In the genomic region with DNA sequence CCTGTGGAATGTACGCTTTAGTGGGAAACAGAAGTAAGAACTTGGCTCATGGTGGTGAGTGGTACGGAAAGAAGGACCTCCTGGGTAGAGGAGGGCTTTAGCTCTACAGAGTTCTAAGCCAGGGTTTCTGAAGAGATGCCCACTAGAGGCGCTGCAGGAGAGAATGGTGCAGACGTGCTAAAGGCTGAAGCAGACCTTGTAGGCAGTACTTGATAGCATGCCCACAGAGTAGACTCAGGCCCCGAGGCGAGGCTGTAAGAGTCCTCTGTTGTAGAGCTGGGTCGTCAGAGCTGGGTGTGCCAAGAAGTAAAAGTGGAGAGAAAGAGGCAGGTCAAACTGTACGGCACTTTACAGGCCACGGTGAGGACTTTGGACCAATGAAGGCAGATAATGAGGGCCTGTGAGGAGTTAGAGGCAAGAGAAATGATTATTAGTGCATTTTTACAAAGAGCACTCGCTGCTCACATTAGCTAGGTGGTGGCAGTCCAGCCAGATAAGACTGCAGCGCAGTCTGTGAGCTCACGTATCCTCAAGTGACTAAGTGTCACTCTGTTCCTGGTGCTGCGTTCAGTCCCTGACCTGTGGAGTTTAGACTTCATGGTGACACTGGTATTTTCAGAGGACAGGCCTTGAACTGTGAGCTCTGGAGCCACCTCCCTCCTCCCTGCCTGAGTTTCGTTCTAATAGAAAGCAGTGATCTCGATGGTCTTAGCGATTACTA, we compare ENCODE assay signal across 8 mouse cellular contexts. TPM values are rescaled to one million over a fixed set of nuclear protein-coding genes. Genes with fewer than 3 reads are reported as not detected.
DNase-seq lines count a peak whose midpoint lies in the region; ATAC-seq and TF ChIP-seq lines count a peak whose summit lies in the region.

No protein-coding gene starts in this region.

- H3K36me3 ChIP-seq in hindbrain, postnatal 0 days (ENCODE audit: insufficient read depth, low read length): peaks cover 55% of the 10 kb centered on the region
- H3K36me3 ChIP-seq in hindbrain, embryonic 13.5 days: peaks cover 73% of the 10 kb centered on the region
- peaks cover 53% of the 10 kb centered on the region for H3K36me3 ChIP-seq in kidney, postnatal 0 days (ENCODE audit: insufficient read depth, low read length)
- peaks cover 21% of the 10 kb centered on the region for H3K36me3 ChIP-seq in stomach, embryonic 15.5 days
- H3K36me3 ChIP-seq in forebrain, embryonic 16.5 days (ENCODE audit: control insufficient read depth, insufficient read depth): peaks cover 42% of the 10 kb centered on the region

- H3K4me2 ChIP-seq in hindbrain, postnatal 0 days (ENCODE audit: low read depth, low read length): no peak overlapping the region
- no peak overlapping the region for H3K4me2 ChIP-seq in hindbrain, embryonic 13.5 days
- no peak overlapping the region for H3K4me2 ChIP-seq in kidney, postnatal 0 days (ENCODE audit: low read length)
- no peak overlapping the region for H3K4me2 ChIP-seq in stomach, embryonic 15.5 days
- no peak overlapping the region for H3K4me2 ChIP-seq in forebrain, embryonic 16.5 days (ENCODE audit: low read length)

- no peak overlapping the region for H3K27ac ChIP-seq in hindbrain, postnatal 0 days
- H3K27ac ChIP-seq in hindbrain, embryonic 13.5 days: no peak overlapping the region
- no peak overlapping the region for H3K27ac ChIP-seq in kidney, postnatal 0 days
- no peak overlapping the region for H3K27ac ChIP-seq in stomach, embryonic 15.5 days
- H3K27ac ChIP-seq in forebrain, embryonic 16.5 days (ENCODE audit: low read length): no peak overlapping the region

- DNase-seq in hindbrain, postnatal 0 days (ENCODE audit: low spot score): peak; percentile 21
- peak; percentile 27 for DNase-seq in urinary bladder, postnatal 14 days (ENCODE audit: low spot score)
- DNase-seq in urinary bladder, adult 18-20 months (ENCODE audit: low spot score in 2 of 2): no peak
- DNase-seq in kidney, postnatal 0 days (ENCODE audit: low spot score): peak; percentile 29
- DNase-seq in left cerebral cortex, adult 9 months (ENCODE audit: low spot score in 2 of 2): no peak

- TF ChIP-seq CTCF in hindbrain, postnatal 0 days (IDR thresholded peaks at IDR 0.05; ENCODE audit: low read depth): peak; percentile 52
- peak; percentile 56 for TF ChIP-seq CTCF in kidney, postnatal 0 days (IDR thresholded peaks at IDR 0.05; ENCODE audit: low read depth)

- no peaks in the 10 kb centered on the region for H3K4me1 ChIP-seq in hindbrain, postnatal 0 days (ENCODE audit: insufficient read depth, low read length)
- H3K4me1 ChIP-seq in hindbrain, embryonic 13.5 days (replicated peaks): peaks cover 15% of the 10 kb centered on the region; the same call in 1 of the 2 replicates
- H3K4me1 ChIP-seq in kidney, postnatal 0 days (replicated peaks; ENCODE audit: insufficient read depth, low read length): no peaks in the 10 kb centered on the region
- H3K4me1 ChIP-seq in stomach, embryonic 15.5 days: peaks cover 5% of the 10 kb centered on the region; the same call in 1 of the 2 replicates
- no peaks in the 10 kb centered on the region for H3K4me1 ChIP-seq in forebrain, embryonic 16.5 days (replicated peaks; ENCODE audit: control insufficient read depth, insufficient read depth, low read length)

- 0 out of 2 replicates have a peak, but pooled peaks have one; percentile 56 for ATAC-seq in hindbrain, postnatal 0 days
- no peak for ATAC-seq in hindbrain, embryonic 13.5 days (ENCODE audit: low FRiP score)
- ATAC-seq in kidney, postnatal 0 days (replicated peaks; ENCODE audit: low FRiP score, low read depth): peak; percentile 52; the same call in 1 of the 2 replicates
- peak; percentile 79 for ATAC-seq in stomach, embryonic 15.5 days (ENCODE audit: insufficient read depth, low FRiP score, low read depth)
- ATAC-seq in forebrain, embryonic 16.5 days: no peak

- no peaks in the 10 kb centered on the region for H3K27me3 ChIP-seq in hindbrain, postnatal 0 days (ENCODE audit: insufficient read depth, low read length)
- no peaks in the 10 kb centered on the region for H3K27me3 ChIP-seq in hindbrain, embryonic 13.5 days
- H3K27me3 ChIP-seq in kidney, postnatal 0 days (ENCODE audit: insufficient read depth, low read length): no peaks in the 10 kb centered on the region
- no peaks in the 10 kb centered on the region for H3K27me3 ChIP-seq in stomach, embryonic 15.5 days (replicated peaks)
- H3K27me3 ChIP-seq in forebrain, embryonic 16.5 days (replicated peaks; ENCODE audit: control insufficient read depth, insufficient read depth, low read length): no peaks in the 10 kb centered on the region

- no peaks in the 10 kb centered on the region for H3K9me3 ChIP-seq in hindbrain, postnatal 0 days (ENCODE audit: low read length)
- H3K9me3 ChIP-seq in hindbrain, embryonic 13.5 days: no peaks in the 10 kb centered on the region
- no peaks in the 10 kb centered on the region for H3K9me3 ChIP-seq in kidney, postnatal 0 days (replicated peaks; ENCODE audit: low read length)
- no peaks in the 10 kb centered on the region for H3K9me3 ChIP-seq in stomach, embryonic 15.5 days
- no peaks in the 10 kb centered on the region for H3K9me3 ChIP-seq in forebrain, embryonic 16.5 days (ENCODE audit: control insufficient read depth, low read length)

- no peak overlapping the region for H3K9ac ChIP-seq in hindbrain, postnatal 0 days (replicated peaks; ENCODE audit: low read length)
- H3K9ac ChIP-seq in hindbrain, embryonic 13.5 days: no peak overlapping the region
- no peak overlapping the region for H3K9ac ChIP-seq in kidney, postnatal 0 days (ENCODE audit: low read depth, low read length)
- no peak overlapping the region for H3K9ac ChIP-seq in stomach, embryonic 15.5 days
- no peak overlapping the region for H3K9ac ChIP-seq in forebrain, embryonic 16.5 days (replicated peaks; ENCODE audit: low read depth, low read length)

- no peak overlapping the region for H3K4me3 ChIP-seq in hindbrain, postnatal 0 days (ENCODE audit: low read length)
- H3K4me3 ChIP-seq in hindbrain, embryonic 13.5 days: no peak overlapping the region
- H3K4me3 ChIP-seq in kidney, postnatal 0 days (replicated peaks; ENCODE audit: low read depth, low read length): no peak overlapping the region
- no peak overlapping the region for H3K4me3 ChIP-seq in stomach, embryonic 15.5 days (replicated peaks)
- H3K4me3 ChIP-seq in forebrain, embryonic 16.5 days (replicated peaks; ENCODE audit: low read length): no peak overlapping the region

- WGBS in hindbrain, postnatal 0 days: 79% methylated on average over 16 of the region's 16 CpGs
- 84% methylated on average over 16 of the region's 16 CpGs for WGBS in hindbrain, embryonic 13.5 days
- WGBS in kidney, postnatal 0 days: 80% methylated on average over 16 of the region's 16 CpGs
- 77% methylated on average over 16 of the region's 16 CpGs for WGBS in stomach, embryonic 15.5 days
- WGBS in forebrain, embryonic 16.5 days: 81% methylated on average over 16 of the region's 16 CpGs

RNA-seq across cellular contexts. Expression of gene Eid3, which starts 9.8 kb away (rescaled TPM):
- total RNA-seq in hindbrain, postnatal 0 days (2014; rRNA removed): 0.50 and 2.6 TPM in 2 replicates
- polyA plus RNA-seq in hindbrain, postnatal 0 days (2015; fragmentation: Nextera tagmentation; extraction: Ambion mirVana): 0.26 and 0.33 TPM in 2 replicates
- polyA plus RNA-seq in hindbrain, embryonic 13.5 days (2015; fragmentation: Nextera tagmentation; extraction: Ambion mirVana): 0.39 and 0.68 TPM in 2 replicates
- polyA plus RNA-seq in kidney, postnatal 0 days (2015; fragmentation: Nextera tagmentation; extraction: Ambion mirVana): 0.14 and 0.20 TPM in 2 replicates
- polyA plus RNA-seq in stomach, embryonic 15.5 days (2015; fragmentation: Nextera tagmentation; extraction: Ambion mirVana): 0.23 and 0.65 TPM in 2 replicates
- 0.37 TPM in 2 replicates for polyA plus RNA-seq in forebrain, embryonic 16.5 days (2015; fragmentation: Nextera tagmentation; extraction: Ambion mirVana)

RNA-seq across cellular contexts. Expression of gene Txnrd1, which starts 42.5 kb away (rescaled TPM):
- 79.6 and 80.0 TPM in 2 replicates for total RNA-seq in hindbrain, postnatal 0 days (2014; rRNA removed)
- 62.3 and 64.8 TPM in 2 replicates for polyA plus RNA-seq in hindbrain, postnatal 0 days (2015; fragmentation: Nextera tagmentation; extraction: Ambion mirVana)
- 116 and 122 TPM in 2 replicates for polyA plus RNA-seq in hindbrain, embryonic 13.5 days (2015; fragmentation: Nextera tagmentation; extraction: Ambion mirVana)
- polyA plus RNA-seq in kidney, postnatal 0 days (2015; fragmentation: Nextera tagmentation; extraction: Ambion mirVana): 70.9 and 73.8 TPM in 2 replicates
- 82.5 and 102 TPM in 2 replicates for polyA plus RNA-seq in stomach, embryonic 15.5 days (2015; fragmentation: Nextera tagmentation; extraction: Ambion mirVana)
- 157 and 179 TPM in 2 replicates for polyA plus RNA-seq in forebrain, embryonic 16.5 days (2015; fragmentation: Nextera tagmentation; extraction: Ambion mirVana)

Comparison
In these comparisons a context has a peak if more than half of its experiments do, and no peak if none do; other contexts are left out.
1. ATAC-seq: peak in hindbrain, postnatal 0 days (single experiment), kidney, postnatal 0 days (single experiment) and stomach, embryonic 15.5 days (single experiment); none in hindbrain, embryonic 13.5 days (single experiment) and forebrain, embryonic 16.5 days (single experiment).
2. DNase-seq: peak in hindbrain, postnatal 0 days (single experiment), urinary bladder, postnatal 14 days (single experiment) and kidney, postnatal 0 days (single experiment); none in urinary bladder, adult 18-20 months (0 of 2) and left cerebral cortex, adult 9 months (0 of 2).